Mouse (Mus musculus): ENCODE results near the gene Kbtbd13. TPM values are rescaled to one million over a fixed set of nuclear protein-coding genes. Genes with fewer than 3 reads are reported as not detected.
A peak's percentile ranks its signal among the peaks of the same experiment; 100 is the strongest.

Kbtbd13 gene
- total and polyA plus RNA-seq, 3 experiments, result not detected

GRCm38 (mm10) chr9:65419633-65420032 is 28.2 kb upstream of the Kbtbd13 start (continued):
- TF ChIP-seq MYB (IDR thresholded peaks at IDR 0.05; ENCODE audit: low read depth, low read length) (no peak), CTCF (IDR thresholded peaks at IDR 0.05 in 2 of 3, conservative IDR thresholded peaks at IDR 0.05 in 1 of 3; ENCODE audit: control insufficient read depth in 1 of 3, insufficient read depth in 1 of 3, low read depth in 2 of 3, low read length in 3 of 3, poor library complexity in 1 of 3, severe bottlenecking in 1 of 3) (peak; percentile 6 to 51 (median 29); a peak in 2 of 6 replicates), ETS1 (IDR thresholded peaks at IDR 0.05; ENCODE audit: low read depth, low read length) (no peak), CHD2 (IDR thresholded peaks at IDR 0.05; ENCODE audit: low read length) (no peak), RCOR1 (IDR thresholded peaks at IDR 0.05; ENCODE audit: low read depth, low read length) (no peak), GABPA (IDR thresholded peaks at IDR 0.05; ENCODE audit: low read depth, low read length) (no peak)

DNA sequence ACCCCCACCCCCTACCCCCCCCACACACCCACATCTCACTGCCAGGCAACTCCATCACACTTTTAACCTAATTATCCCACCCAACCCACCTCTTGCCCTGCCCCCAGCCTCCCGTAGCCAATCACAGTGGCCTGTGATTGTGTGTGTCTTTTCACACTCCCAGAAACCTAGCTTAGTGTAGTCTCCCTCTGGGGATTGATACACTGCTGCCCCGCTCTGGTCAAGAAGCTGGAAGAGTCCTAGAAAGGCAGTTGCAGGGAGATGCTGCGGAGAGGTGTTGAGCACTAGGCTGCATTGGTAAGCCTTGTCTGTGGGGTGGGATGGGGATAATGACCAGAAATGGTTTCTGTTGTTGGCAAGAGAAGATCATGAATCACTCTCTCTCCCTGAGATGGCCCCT is 26.3 kb upstream of the Kbtbd13 start:
- Histone ChIP-seq H3K4me3 (ENCODE audit: control insufficient read depth in 1 of 2, insufficient read depth in 1 of 2, low read depth in 2 of 2, low read length in 2 of 2) (no peak overlapping the region), H3K9ac (ENCODE audit: control insufficient read depth, low read depth, low read length, poor library complexity, severe bottlenecking) (no peak overlapping the region), H3K4me1 (ENCODE audit: control insufficient read depth in 1 of 2, insufficient read depth in 2 of 2, low read length in 2 of 2) (no peaks in the 10 kb centered on the region), H3K36me3 (ENCODE audit: control insufficient read depth in 1 of 2, insufficient read depth in 2 of 2, low read length in 2 of 2) (no peaks in the 10 kb centered on the region), H3K79me2 (ENCODE audit: control insufficient read depth, insufficient read depth, low read length, poor library complexity) (no peaks in the 10 kb centered on the region), H3K27me3 (ENCODE audit: control insufficient read depth in 1 of 2, insufficient read depth in 2 of 2, low read length in 2 of 2) (peaks cover 2% of the 10 kb centered on the region in 2 experiments; a peak in 2 of 4 replicates), H3K9me3 (replicated peaks; ENCODE audit: insufficient read depth, low read length) (no peaks in the 10 kb centered on the region), H3K27ac (ENCODE audit: control insufficient read depth, low read depth, low read length) (no peak overlapping the region)
- no peak for DNase-seq (ENCODE audit: low read depth, low spot score)
- TF ChIP-seq ZMIZ1 (IDR thresholded peaks at IDR 0.05; ENCODE audit: low read depth, low read length), result no peak
- no peak for TF ChIP-seq TAL1 (IDR thresholded peaks at IDR 0.05; ENCODE audit: low read length)
- no peak for TF ChIP-seq POLR2AphosphoS5 (IDR thresholded peaks at IDR 0.05; ENCODE audit: borderline replicate concordance, low read depth, low read length)
- no peak for TF ChIP-seq MYC (IDR thresholded peaks at IDR 0.05; ENCODE audit: low read depth, low read length)
- TF ChIP-seq ZKSCAN1 (IDR thresholded peaks at IDR 0.05; ENCODE audit: low read depth, low read length), result no peak
- TF ChIP-seq EP300 (IDR thresholded peaks at IDR 0.05; ENCODE audit: low read depth in 1 of 2, low read length in 2 of 2), result no peak
- no peak for TF ChIP-seq GATA1 (IDR thresholded peaks at IDR 0.05; ENCODE audit: low read depth, low read length)
- TF ChIP-seq E2F4 (IDR thresholded peaks at IDR 0.05; ENCODE audit: borderline replicate concordance, low read depth, low read length), result no peak
- TF ChIP-seq ELF1 (IDR thresholded peaks at IDR 0.05; ENCODE audit: low read depth, low read length), result no peak
- TF ChIP-seq HCFC1 (IDR thresholded peaks at IDR 0.05; ENCODE audit: low read depth, low read length), result no peak
- no peak for TF ChIP-seq MAFK (IDR thresholded peaks at IDR 0.05; ENCODE audit: borderline replicate concordance, low read depth, low read length)

DNA sequence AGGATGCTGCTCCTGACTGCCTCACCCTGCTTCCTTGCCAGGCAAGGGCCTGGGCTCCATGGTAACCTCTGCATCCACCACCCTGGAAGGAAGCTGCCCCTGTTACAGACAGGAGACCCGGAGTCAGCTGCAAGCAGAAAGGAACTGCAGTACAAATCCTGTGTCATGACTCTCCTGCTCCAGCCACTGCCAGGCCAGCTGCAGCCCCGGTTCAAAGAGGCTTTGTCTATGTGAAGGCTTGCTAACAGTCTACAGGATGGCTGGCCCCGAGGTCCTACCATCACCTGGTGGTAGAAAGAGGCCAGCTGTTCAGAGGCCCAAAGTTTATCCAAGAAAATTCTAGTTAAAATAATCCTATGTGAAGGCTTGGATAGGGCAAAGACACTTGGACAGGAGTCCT is 19.9 kb upstream of the Kbtbd13 start:
- no peak overlapping the region for H3K9ac ChIP-seq (ENCODE audit: control insufficient read depth, low read depth, low read length, poor library complexity, severe bottlenecking)
- DNase-seq (ENCODE audit: low read depth, low spot score), result no peak
- H3K9me3 ChIP-seq (replicated peaks; ENCODE audit: insufficient read depth, low read length), result no peaks in the 10 kb centered on the region
- no peaks in the 10 kb centered on the region for H3K4me1 ChIP-seq (ENCODE audit: control insufficient read depth in 1 of 2, insufficient read depth in 2 of 2, low read length in 2 of 2)
- peaks cover 2 to 6% of the 10 kb centered on the region in 2 experiments for H3K27me3 ChIP-seq (ENCODE audit: control insufficient read depth in 1 of 2, insufficient read depth in 2 of 2, low read length in 2 of 2)
- H3K4me3 ChIP-seq (ENCODE audit: control insufficient read depth in 1 of 2, insufficient read depth in 1 of 2, low read depth in 2 of 2, low read length in 2 of 2), result no peak overlapping the region
- no peaks in the 10 kb centered on the region for H3K79me2 ChIP-seq (ENCODE audit: control insufficient read depth, insufficient read depth, low read length, poor library complexity)
- TF ChIP-seq NELFE (IDR thresholded peaks at IDR 0.05; ENCODE audit: low read depth, low read length), result no peak
- no peak for TF ChIP-seq MAFK (IDR thresholded peaks at IDR 0.05; ENCODE audit: borderline replicate concordance, low read depth, low read length)
- TF ChIP-seq ZMIZ1 (IDR thresholded peaks at IDR 0.05; ENCODE audit: low read depth, low read length), result no peak
- no peak for TF ChIP-seq USF1 (IDR thresholded peaks at IDR 0.05; ENCODE audit: low read depth, low read length)
- no peaks in the 10 kb centered on the region for H3K36me3 ChIP-seq (ENCODE audit: control insufficient read depth in 1 of 2, insufficient read depth in 2 of 2, low read length in 2 of 2)
- no peak overlapping the region for H3K27ac ChIP-seq (ENCODE audit: control insufficient read depth, low read depth, low read length)

Measured in MEL (cell line).